27 mouse cellular contexts compared by ENCODE assay signal in genomic region chr13:14026154-14026820, GRCm38 (mm10). TPM values are rescaled to one million over a fixed set of nuclear protein-coding genes. Genes with fewer than 3 reads are reported as not detected.
DNase-seq lines count a peak whose midpoint lies in the region; ATAC-seq and TF ChIP-seq lines count a peak whose summit lies in the region.
"Had no signal": no experiment of that assay in that cellular context is flagged by ENCODE, and none has a peak within 500 bp of the region (broad histone marks: within the 10 kb centered on the region; RNA-seq: fewer than 3 reads in every experiment).

No protein-coding gene starts in this region.

- TF ChIP-seq CTCF in liver, postnatal 0 days (IDR thresholded peaks at IDR 0.05; ENCODE audit: low read depth): no peak
- no peak for TF ChIP-seq CTCF in intestine, postnatal 0 days (IDR thresholded peaks at IDR 0.05; ENCODE audit: low read depth)

- H3K9ac ChIP-seq in heart, embryonic 12.5 days: no peak overlapping the region
- no peak overlapping the region for H3K9ac ChIP-seq in liver, embryonic 13.5 days
- no peak overlapping the region for H3K9ac ChIP-seq in liver, postnatal 0 days (replicated peaks)
- H3K9ac ChIP-seq in intestine, postnatal 0 days (ENCODE audit: low read depth, low read length): no peak overlapping the region
- H3K9ac ChIP-seq: embryonic facial prominence, embryonic 13.5 days; forebrain, embryonic 13.5 days; heart, embryonic 13.5 days; hindbrain, embryonic 12.5 days; hindbrain, embryonic 15.5 days had no signal

- 94% methylated on average over 6 of the region's 6 CpGs for WGBS in heart, embryonic 12.5 days
- 80% methylated on average over 6 of the region's 6 CpGs for WGBS in liver, embryonic 13.5 days (ENCODE audit: insufficient replicate concordance)
- 83% methylated on average over 6 of the region's 6 CpGs for WGBS in liver, postnatal 0 days (ENCODE audit: insufficient replicate concordance)
- WGBS in intestine, postnatal 0 days: 74% methylated on average over 6 of the region's 6 CpGs

- no peaks in the 10 kb centered on the region for H3K27me3 ChIP-seq in heart, embryonic 12.5 days (replicated peaks)
- no peaks in the 10 kb centered on the region for H3K27me3 ChIP-seq in liver, embryonic 13.5 days
- H3K27me3 ChIP-seq in liver, postnatal 0 days (ENCODE audit: insufficient read depth, low read length): no peaks in the 10 kb centered on the region
- no peaks in the 10 kb centered on the region for H3K27me3 ChIP-seq in intestine, postnatal 0 days (replicated peaks; ENCODE audit: control insufficient read depth, insufficient read depth, low read length)
- H3K27me3 ChIP-seq: embryonic facial prominence, embryonic 13.5 days; forebrain, embryonic 13.5 days; heart, embryonic 13.5 days; hindbrain, embryonic 12.5 days; hindbrain, embryonic 15.5 days had no signal

- no peaks in the 10 kb centered on the region for H3K4me1 ChIP-seq in heart, embryonic 12.5 days (replicated peaks)
- H3K4me1 ChIP-seq in liver, embryonic 13.5 days (replicated peaks): peaks cover 48% of the 10 kb centered on the region
- peaks cover 4% of the 10 kb centered on the region; the same call in 1 of the 2 replicates for H3K4me1 ChIP-seq in liver, postnatal 0 days (ENCODE audit: insufficient read depth)
- no peaks in the 10 kb centered on the region for H3K4me1 ChIP-seq in intestine, postnatal 0 days (replicated peaks; ENCODE audit: control insufficient read depth, insufficient read depth, low read length)
- H3K4me1 ChIP-seq: embryonic facial prominence, embryonic 10.5 days; embryonic facial prominence, embryonic 13.5 days; forebrain, embryonic 13.5 days; heart, embryonic 13.5 days; hindbrain, embryonic 12.5 days; hindbrain, embryonic 15.5 days had no signal

- H3K4me3 ChIP-seq in heart, embryonic 12.5 days: no peak overlapping the region
- H3K4me3 ChIP-seq in liver, embryonic 13.5 days (replicated peaks): no peak overlapping the region
- H3K4me3 ChIP-seq in liver, postnatal 0 days (ENCODE audit: low read depth, low read length): no peak overlapping the region
- H3K4me3 ChIP-seq in intestine, postnatal 0 days (ENCODE audit: low read depth, low read length): no peak overlapping the region
- H3K4me3 ChIP-seq: embryonic facial prominence, embryonic 10.5 days; embryonic facial prominence, embryonic 13.5 days; erythroblast, embryonic 14.5 days; forebrain, embryonic 13.5 days; heart, embryonic 13.5 days; hindbrain, embryonic 12.5 days; hindbrain, embryonic 15.5 days had no signal

- peak; percentile 64 for DNase-seq in heart, adult 11 months
- no peak for DNase-seq in liver, embryonic 13.5 days
- DNase-seq in liver, postnatal 0 days: no peak
- DNase-seq in thymus, postnatal 0 days (ENCODE audit: low spot score): no peak
- no peak for DNase-seq in MN1 (ENCODE audit: low spot score)
- DNase-seq: adrenal gland, adult 2 months; adrenal gland, postnatal 14 days; cerebellum, adult 11-12 months; cerebellum, adult 8-10 months; cerebellum, postnatal 10 days; cerebellum, postnatal 36 days; embryo, embryonic 11 days; gastrocnemius, postnatal 10 days; gastrocnemius, postnatal 36 days; heart, postnatal 14 days; heart, postnatal 4 days had no signal

- no peak for TF ChIP-seq EP300 in liver, postnatal 0 days (IDR thresholded peaks at IDR 0.05; ENCODE audit: low read depth)

- H3K27ac ChIP-seq in heart, embryonic 12.5 days (ENCODE audit: poor library complexity, severe bottlenecking): no peak overlapping the region
- H3K27ac ChIP-seq in liver, embryonic 13.5 days: peak overlapping the region; percentile 25; the same call in 1 of the 2 replicates
- H3K27ac ChIP-seq in liver, postnatal 0 days (ENCODE audit: low read depth): no peak overlapping the region
- no peak overlapping the region for H3K27ac ChIP-seq in intestine, postnatal 0 days (ENCODE audit: low read depth, low read length)
- H3K27ac ChIP-seq: embryonic facial prominence, embryonic 10.5 days; embryonic facial prominence, embryonic 13.5 days; forebrain, embryonic 13.5 days; heart, embryonic 13.5 days; hindbrain, embryonic 12.5 days; hindbrain, embryonic 15.5 days had no signal

- peaks cover 28% of the 10 kb centered on the region for H3K36me3 ChIP-seq in heart, embryonic 12.5 days
- H3K36me3 ChIP-seq in liver, embryonic 13.5 days: peaks cover 34% of the 10 kb centered on the region
- peaks cover 28% of the 10 kb centered on the region for H3K36me3 ChIP-seq in liver, postnatal 0 days (replicated peaks; ENCODE audit: insufficient read depth, low read length)
- H3K36me3 ChIP-seq in intestine, postnatal 0 days (ENCODE audit: control insufficient read depth, insufficient read depth): peaks cover 21% of the 10 kb centered on the region

- H3K4me2 ChIP-seq in heart, embryonic 12.5 days: no peak overlapping the region
- no peak overlapping the region for H3K4me2 ChIP-seq in liver, embryonic 13.5 days
- no peak overlapping the region for H3K4me2 ChIP-seq in liver, postnatal 0 days (ENCODE audit: low read depth, low read length)
- H3K4me2 ChIP-seq in intestine, postnatal 0 days (replicated peaks; ENCODE audit: low read depth): no peak overlapping the region
- H3K4me2 ChIP-seq: embryonic facial prominence, embryonic 13.5 days; forebrain, embryonic 13.5 days; heart, embryonic 13.5 days; hindbrain, embryonic 12.5 days; hindbrain, embryonic 15.5 days had no signal

- ATAC-seq in heart, embryonic 12.5 days (ENCODE audit: insufficient number of reproducible peaks, low FRiP score): no peak
- 0 out of 2 replicates have a peak, but pooled peaks have one; percentile 26 for ATAC-seq in liver, embryonic 13.5 days (ENCODE audit: low read depth)
- no peak for ATAC-seq in liver, postnatal 0 days
- ATAC-seq in intestine, postnatal 0 days: peak; percentile 69
- peak; percentile 54; the same call in 1 of the 2 replicates for ATAC-seq in megakaryocyte-erythroid progenitor cell, adult 5-6 weeks (replicated peaks; ENCODE audit: low FRiP score, low TSS enrichment, poor library complexity, severe bottlenecking)
- ATAC-seq: forebrain, embryonic 13.5 days; forebrain, embryonic 16.5 days had no signal

- H3K9me3 ChIP-seq in heart, embryonic 12.5 days (replicated peaks): no peaks in the 10 kb centered on the region
- no peaks in the 10 kb centered on the region for H3K9me3 ChIP-seq in liver, embryonic 13.5 days (replicated peaks)
- no peaks in the 10 kb centered on the region for H3K9me3 ChIP-seq in liver, postnatal 0 days (ENCODE audit: low read length)
- no peaks in the 10 kb centered on the region for H3K9me3 ChIP-seq in intestine, postnatal 0 days (ENCODE audit: control insufficient read depth)
- H3K9me3 ChIP-seq: embryonic facial prominence, embryonic 10.5 days; embryonic facial prominence, embryonic 13.5 days; forebrain, embryonic 13.5 days; heart, embryonic 13.5 days; hindbrain, embryonic 12.5 days; hindbrain, embryonic 15.5 days had no signal

RNA-seq across cellular contexts. Expression of gene Tbce, which starts 13.2 kb away (rescaled TPM):
- polyA plus RNA-seq in heart, embryonic 12.5 days (2016; fragmentation: Nextera tagmentation; extraction: Ambion mirVana): 38.1 and 39.9 TPM in 2 replicates
- 31.5 and 37.6 TPM in 2 replicates for polyA plus RNA-seq in liver, embryonic 13.5 days (2015; fragmentation: Nextera tagmentation; extraction: Ambion mirVana)
- polyA plus RNA-seq in liver, postnatal 0 days (2015; fragmentation: Nextera tagmentation; extraction: Ambion mirVana): 17.1 and 22.1 TPM in 2 replicates
- 25.7 and 26.9 TPM in 2 replicates for polyA plus RNA-seq in intestine, postnatal 0 days (2015; fragmentation: Nextera tagmentation; extraction: Ambion mirVana)
- 106 and 112 TPM in 2 replicates for total RNA-seq in megakaryocyte-erythroid progenitor cell, adult 5-6 weeks (2014; fragmentation: Nextera tagmentation)
- 58.8 and 103 TPM in 2 replicates for total RNA-seq in megakaryocyte-erythroid progenitor cell, adult 5-6 weeks (2017)
- polyA plus RNA-seq in thymus, postnatal 0 days (2015; fragmentation: Nextera tagmentation; extraction: Ambion mirVana): 54.5 and 58.9 TPM in 2 replicates

RNA-seq across cellular contexts. Expression of gene Arid4b, which starts 36.7 kb away (rescaled TPM):
- 46.9 and 50.0 TPM in 2 replicates for polyA plus RNA-seq in heart, embryonic 12.5 days (2016; fragmentation: Nextera tagmentation; extraction: Ambion mirVana)
- 17.8 and 20.0 TPM in 2 replicates for polyA plus RNA-seq in liver, embryonic 13.5 days (2015; fragmentation: Nextera tagmentation; extraction: Ambion mirVana)
- 17.1 and 19.6 TPM in 2 replicates for polyA plus RNA-seq in liver, postnatal 0 days (2015; fragmentation: Nextera tagmentation; extraction: Ambion mirVana)
- 25.6 and 34.3 TPM in 2 replicates for polyA plus RNA-seq in intestine, postnatal 0 days (2015; fragmentation: Nextera tagmentation; extraction: Ambion mirVana)
- 31.2 and 33.7 TPM in 2 replicates for total RNA-seq in megakaryocyte-erythroid progenitor cell, adult 5-6 weeks (2014; fragmentation: Nextera tagmentation)
- 43.3 and 56.4 TPM in 2 replicates for total RNA-seq in megakaryocyte-erythroid progenitor cell, adult 5-6 weeks (2017)
- 55.5 and 75.2 TPM in 2 replicates for polyA plus RNA-seq in thymus, postnatal 0 days (2015; fragmentation: Nextera tagmentation; extraction: Ambion mirVana)

RNA-seq across cellular contexts. Expression of gene Ggps1, which starts 37.0 kb away (rescaled TPM):
- 47.8 and 49.1 TPM in 2 replicates for polyA plus RNA-seq in heart, embryonic 12.5 days (2016; fragmentation: Nextera tagmentation; extraction: Ambion mirVana)
- 13.4 and 18.2 TPM in 2 replicates for polyA plus RNA-seq in liver, embryonic 13.5 days (2015; fragmentation: Nextera tagmentation; extraction: Ambion mirVana)
- 9.0 and 10.2 TPM in 2 replicates for polyA plus RNA-seq in liver, postnatal 0 days (2015; fragmentation: Nextera tagmentation; extraction: Ambion mirVana)
- 31.5 and 32.2 TPM in 2 replicates for polyA plus RNA-seq in intestine, postnatal 0 days (2015; fragmentation: Nextera tagmentation; extraction: Ambion mirVana)
- 21.7 and 23.3 TPM in 2 replicates for total RNA-seq in megakaryocyte-erythroid progenitor cell, adult 5-6 weeks (2014; fragmentation: Nextera tagmentation)
- 12.6 and 17.0 TPM in 2 replicates for total RNA-seq in megakaryocyte-erythroid progenitor cell, adult 5-6 weeks (2017)
- polyA plus RNA-seq in thymus, postnatal 0 days (2015; fragmentation: Nextera tagmentation; extraction: Ambion mirVana): 55.0 and 60.3 TPM in 2 replicates

Comparison
In these comparisons a context has a peak if more than half of its experiments do, and no peak if none do; other contexts are left out.
1. ATAC-seq: peak in liver, embryonic 13.5 days (single experiment), intestine, postnatal 0 days (single experiment) and megakaryocyte-erythroid progenitor cell, adult 5-6 weeks (single experiment); none in heart, embryonic 12.5 days (single experiment) and liver, postnatal 0 days (single experiment).